Mouse (Mus musculus): ENCODE measurements around the gene Snx13. TPM values are rescaled to one million over a fixed set of nuclear protein-coding genes. Genes with fewer than 3 reads are reported as not detected.

The Snx13 gene
- 2.9 TPM for polyA plus RNA-seq (2012; fragmentation: generic; extraction: Trizol)
- long read RNA-seq, experiment 1, full-length matches to known transcripts = 7 of 14 reads
- long read RNA-seq, experiment 1, partial matches to known transcripts = 4 of 14 reads
- long read RNA-seq, experiment 1, other reads (novel, unspliced or antisense) = 3 of 14 reads
- long read RNA-seq, experiment 2, full-length matches to known transcripts = 80 of 181 reads
- long read RNA-seq, experiment 2, partial matches to known transcripts = 26 of 181 reads
- long read RNA-seq, experiment 2, other reads (novel, unspliced or antisense) = 75 of 181 reads

DNA sequence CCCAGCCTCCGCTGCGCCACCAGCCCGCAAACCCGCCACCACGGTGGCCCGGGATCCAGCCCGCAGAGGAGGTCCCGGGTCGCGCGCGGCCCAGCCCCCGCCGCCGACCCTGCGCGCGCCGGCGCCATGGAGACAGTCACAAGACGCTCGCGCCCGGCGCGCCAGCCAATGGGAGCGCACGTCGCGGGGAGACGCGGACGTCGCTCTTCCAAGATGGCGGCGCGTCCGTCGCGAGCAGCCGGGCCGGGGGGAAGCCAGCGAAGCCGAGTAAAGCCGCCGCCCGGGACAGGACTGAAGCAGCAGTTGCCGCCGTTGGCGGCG is at the start of gene Snx13:
Gene Snx13, plus strand, starts transcription at position 188 of the 321 bp plus-strand sequence.
- peak within 1 kb of the TSS; percentile 92 for H3K4me3 ChIP-seq (ENCODE audit: insufficient read depth, poor library complexity, severe bottlenecking)
- TF ChIP-seq MAX (IDR thresholded peaks at IDR 0.05) (no peak), CEBPB (IDR thresholded peaks at IDR 0.05; ENCODE audit: low read depth) (no peak), MYOD1 (IDR thresholded peaks at IDR 0.05; ENCODE audit: control insufficient read depth, insufficient read length, low read depth) (no peak), CTCF (IDR thresholded peaks at IDR 0.05; ENCODE audit: control insufficient read depth, insufficient read depth, insufficient read length) (no peak), USF1 (IDR thresholded peaks at IDR 0.05; ENCODE audit: low read depth) (no peak)
- peak within 1 kb of the TSS; percentile 81 for H3ac ChIP-seq (ENCODE audit: control insufficient read depth, insufficient read length, low read depth)
- H3K79me2 ChIP-seq (ENCODE audit: control insufficient read depth, insufficient read depth) = peaks cover 51% of the 10 kb centered on the region
- no peaks in the 10 kb centered on the region for H3K27me3 ChIP-seq (ENCODE audit: control insufficient read depth, insufficient read depth, insufficient read length)
- peaks cover 36% of the 10 kb centered on the region for H3K79me3 ChIP-seq (ENCODE audit: low read depth)
- H3K36me3 ChIP-seq (ENCODE audit: control insufficient read depth, insufficient read depth) = no peaks in the 10 kb centered on the region

DNA sequence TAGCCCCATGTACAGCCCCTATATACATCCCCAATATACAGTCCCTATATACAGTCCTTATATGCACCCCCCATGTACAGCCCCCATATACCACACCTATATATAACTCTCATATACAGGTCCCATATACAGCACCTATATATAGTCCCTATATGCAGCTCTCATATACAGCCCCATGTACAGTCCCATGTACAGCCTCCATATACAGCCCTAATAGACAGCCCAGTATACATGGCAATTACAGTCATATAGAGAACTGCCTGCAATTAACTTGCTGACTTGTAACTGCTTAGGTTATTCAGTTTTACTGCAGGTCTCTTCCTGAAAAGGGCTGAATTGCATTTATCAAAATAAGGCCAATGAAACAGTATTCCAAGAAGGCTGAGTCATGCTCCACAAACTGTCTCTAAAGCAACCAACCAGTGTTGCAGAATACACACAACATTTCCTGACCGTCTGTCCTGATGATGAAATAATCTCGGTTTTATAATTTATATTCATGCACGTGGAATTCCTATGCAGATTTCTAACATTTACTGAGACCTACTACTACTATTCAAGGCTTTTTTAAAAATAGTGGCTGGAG is 49.3 kb upstream of the Snx13 start:
- TF ChIP-seq MAX (IDR thresholded peaks at IDR 0.05) (no peak), CEBPB (IDR thresholded peaks at IDR 0.05; ENCODE audit: low read depth) (peak; percentile 44)
- Histone ChIP-seq H3K36me3 (ENCODE audit: control insufficient read depth, insufficient read depth) (no peaks in the 10 kb centered on the region), H3K27me3 (ENCODE audit: control insufficient read depth, insufficient read depth, insufficient read length) (no peaks in the 10 kb centered on the region), H3K79me2 (ENCODE audit: control insufficient read depth, insufficient read depth) (no peaks in the 10 kb centered on the region), H3K4me3 (ENCODE audit: insufficient read depth, poor library complexity, severe bottlenecking) (no peak overlapping the region), H3ac (ENCODE audit: control insufficient read depth, insufficient read length, low read depth) (no peak overlapping the region), H3K79me3 (ENCODE audit: low read depth) (no peaks in the 10 kb centered on the region)

DNA sequence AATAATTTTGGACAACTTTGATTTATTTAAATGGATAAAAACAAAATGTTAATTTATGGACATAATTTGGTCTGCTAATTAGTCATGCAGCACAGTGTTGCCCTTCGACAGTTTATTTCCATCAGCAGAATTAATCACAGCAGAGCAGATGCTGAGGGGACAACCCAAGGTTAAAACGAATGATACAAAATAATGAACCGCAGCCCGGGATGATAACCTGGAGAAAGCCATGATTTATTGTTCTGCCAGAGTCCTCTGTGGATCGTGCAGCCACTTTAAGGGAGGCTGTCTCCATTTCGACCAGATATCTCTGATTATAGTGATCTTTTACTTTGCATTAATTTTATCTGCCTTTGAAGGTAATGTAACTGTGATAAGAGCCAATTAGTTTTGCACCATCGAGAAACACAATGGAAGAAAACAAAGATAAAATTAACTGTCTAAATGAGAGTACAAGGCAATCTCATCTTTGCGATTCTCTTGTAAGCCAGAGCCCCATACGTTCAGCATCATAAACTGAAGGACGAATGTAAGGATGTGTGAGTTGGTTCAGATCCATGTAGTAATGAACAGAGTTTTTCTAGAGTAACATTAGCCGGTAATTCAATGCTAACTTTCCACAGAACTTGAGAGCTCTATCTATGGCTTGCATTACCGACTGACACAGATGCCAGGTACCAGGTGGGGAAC is 48.1 kb upstream of the Snx13 start:
- TF ChIP-seq USF1 (IDR thresholded peaks at IDR 0.05; ENCODE audit: low read depth) (no peak), FOSL1 (IDR thresholded peaks at IDR 0.05; ENCODE audit: insufficient read depth, low read length, poor library complexity, severe bottlenecking) (no peak), MYOD1 (IDR thresholded peaks at IDR 0.05; ENCODE audit: control insufficient read depth, insufficient read length, low read depth) (no peak), CEBPB (IDR thresholded peaks at IDR 0.05; ENCODE audit: low read depth) (no peak), CTCF (IDR thresholded peaks at IDR 0.05; ENCODE audit: control insufficient read depth, insufficient read depth, insufficient read length) (no peak), MYOG (IDR thresholded peaks at IDR 0.05; ENCODE audit: control insufficient read depth, extremely low read depth, insufficient read length) (no peak), MAX (IDR thresholded peaks at IDR 0.05) (no peak)
- no peaks in the 10 kb centered on the region for H3K36me3 ChIP-seq (ENCODE audit: control insufficient read depth, insufficient read depth)
- H3K79me3 ChIP-seq (ENCODE audit: low read depth) = no peaks in the 10 kb centered on the region

DNA sequence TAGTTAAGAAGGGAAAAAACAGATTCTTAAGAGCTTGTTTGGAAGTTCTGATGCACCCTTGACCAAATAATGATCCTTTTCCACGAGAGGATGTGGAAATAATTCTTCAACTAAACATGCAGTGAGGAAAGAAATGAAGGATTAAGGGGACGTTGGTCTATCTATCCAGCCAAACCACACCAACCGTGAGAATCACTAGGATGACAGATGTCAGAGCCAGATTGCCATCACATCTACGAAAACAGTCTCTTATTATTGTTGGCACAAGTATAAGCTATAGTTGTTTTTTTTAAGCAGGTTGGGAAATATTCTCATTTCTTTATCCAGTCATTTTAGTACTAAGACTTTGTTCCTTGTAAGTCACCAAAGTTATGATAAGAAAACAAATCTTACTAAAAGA is 46.7 kb upstream of the Snx13 start:
- Histone ChIP-seq H3K36me3 (ENCODE audit: control insufficient read depth, insufficient read depth) (no peaks in the 10 kb centered on the region), H3K79me2 (ENCODE audit: control insufficient read depth, insufficient read depth) (no peaks in the 10 kb centered on the region), H3K79me3 (ENCODE audit: low read depth) (no peaks in the 10 kb centered on the region), H3ac (ENCODE audit: control insufficient read depth, insufficient read length, low read depth) (no peak overlapping the region), H3K27me3 (ENCODE audit: control insufficient read depth, insufficient read depth, insufficient read length) (no peaks in the 10 kb centered on the region), H3K4me3 (ENCODE audit: insufficient read depth, poor library complexity, severe bottlenecking) (no peak overlapping the region)
- TF ChIP-seq MYOD1 (IDR thresholded peaks at IDR 0.05; ENCODE audit: control insufficient read depth, insufficient read length, low read depth) (peak; percentile 62), MAX (IDR thresholded peaks at IDR 0.05) (no peak), CEBPB (IDR thresholded peaks at IDR 0.05; ENCODE audit: low read depth) (no peak), MYOG (IDR thresholded peaks at IDR 0.05; ENCODE audit: control insufficient read depth, extremely low read depth, insufficient read length) (no peak)

More for the DNA sequence above, 48.1 kb upstream of the Snx13 start:
- H3K4me3 ChIP-seq (ENCODE audit: insufficient read depth, poor library complexity, severe bottlenecking) = no peak overlapping the region
- no peak overlapping the region for H3ac ChIP-seq (ENCODE audit: control insufficient read depth, insufficient read length, low read depth)
- no peaks in the 10 kb centered on the region for H3K79me2 ChIP-seq (ENCODE audit: control insufficient read depth, insufficient read depth)
- H3K27me3 ChIP-seq (ENCODE audit: control insufficient read depth, insufficient read depth, insufficient read length) = no peaks in the 10 kb centered on the region

DNA sequence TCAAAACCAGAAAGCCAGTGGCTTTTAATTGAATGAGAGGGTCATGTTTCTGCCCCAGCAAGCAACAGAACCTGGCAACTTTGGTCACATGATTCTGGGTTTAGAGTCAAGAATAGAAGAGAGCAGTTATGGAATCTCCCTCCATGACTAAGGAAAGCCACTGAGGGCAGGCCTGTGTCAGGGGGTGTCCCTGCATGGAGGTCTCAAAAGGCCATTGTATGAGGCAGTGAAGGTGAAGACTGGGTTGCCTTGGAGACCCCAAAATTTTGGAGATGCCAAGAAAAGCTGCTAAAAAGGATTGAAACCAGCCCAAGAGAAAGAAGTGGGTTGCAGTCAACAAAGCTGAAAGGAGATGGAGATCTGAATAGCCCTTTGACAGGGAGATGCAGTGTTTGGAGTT is 41.2 kb upstream of the Snx13 start:
- Histone ChIP-seq H3ac (ENCODE audit: control insufficient read depth, insufficient read length, low read depth) (no peak overlapping the region), H3K27me3 (ENCODE audit: control insufficient read depth, insufficient read depth, insufficient read length) (no peaks in the 10 kb centered on the region), H3K4me3 (ENCODE audit: insufficient read depth, poor library complexity, severe bottlenecking) (no peak overlapping the region), H3K36me3 (ENCODE audit: control insufficient read depth, insufficient read depth) (no peaks in the 10 kb centered on the region), H3K79me3 (ENCODE audit: low read depth) (no peaks in the 10 kb centered on the region), H3K79me2 (ENCODE audit: control insufficient read depth, insufficient read depth) (no peaks in the 10 kb centered on the region)
- TF ChIP-seq FOSL1 (IDR thresholded peaks at IDR 0.05; ENCODE audit: insufficient read depth, low read length, poor library complexity, severe bottlenecking) = no peak

DNA sequence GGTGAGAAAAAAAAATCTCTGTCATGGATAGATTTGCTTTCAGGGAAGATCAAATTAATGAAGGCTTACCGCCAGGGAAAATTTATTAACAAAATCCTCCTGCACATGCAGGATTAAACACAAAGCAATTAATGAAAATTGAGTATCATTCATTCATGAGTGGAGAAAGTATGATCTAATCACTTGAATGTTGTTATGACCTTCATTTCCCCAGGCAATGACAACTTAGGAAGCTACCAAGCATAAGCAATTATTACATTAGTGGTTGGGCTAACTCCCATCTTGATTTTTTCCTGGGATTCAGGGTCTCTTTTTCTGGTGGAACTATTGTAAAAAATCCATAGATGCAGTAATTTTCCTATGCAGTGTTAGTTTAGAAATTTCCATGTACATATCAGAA is 39.1 kb upstream of the Snx13 start:
- TF ChIP-seq CTCF (IDR thresholded peaks at IDR 0.05; ENCODE audit: control insufficient read depth, insufficient read depth, insufficient read length) (no peak), MAX (IDR thresholded peaks at IDR 0.05) (no peak), CEBPB (IDR thresholded peaks at IDR 0.05; ENCODE audit: low read depth) (no peak), USF1 (IDR thresholded peaks at IDR 0.05; ENCODE audit: low read depth) (no peak), FOSL1 (IDR thresholded peaks at IDR 0.05; ENCODE audit: insufficient read depth, low read length, poor library complexity, severe bottlenecking) (no peak), MYOG (IDR thresholded peaks at IDR 0.05; ENCODE audit: control insufficient read depth, extremely low read depth, insufficient read length) (no peak), MYOD1 (IDR thresholded peaks at IDR 0.05; ENCODE audit: control insufficient read depth, insufficient read length, low read depth) (no peak)
- Histone ChIP-seq H3K79me3 (ENCODE audit: low read depth) (no peaks in the 10 kb centered on the region), H3K4me3 (ENCODE audit: insufficient read depth, poor library complexity, severe bottlenecking) (no peak overlapping the region), H3K27me3 (ENCODE audit: control insufficient read depth, insufficient read depth, insufficient read length) (no peaks in the 10 kb centered on the region), H3K79me2 (ENCODE audit: control insufficient read depth, insufficient read depth) (no peaks in the 10 kb centered on the region), H3ac (ENCODE audit: control insufficient read depth, insufficient read length, low read depth) (no peak overlapping the region), H3K36me3 (ENCODE audit: control insufficient read depth, insufficient read depth) (no peaks in the 10 kb centered on the region)
